Mouse (Mus musculus): ENCODE measurements at regions not wholly inside any gene's neighbourhood (a gene's known extent, or its start where the extent isn't known, plus 50 kb on each side); places are given as distances from the start of the nearest gene placed in this dataset.
A peak's percentile ranks its signal among the peaks of the same experiment; 100 is the strongest.

DNA sequence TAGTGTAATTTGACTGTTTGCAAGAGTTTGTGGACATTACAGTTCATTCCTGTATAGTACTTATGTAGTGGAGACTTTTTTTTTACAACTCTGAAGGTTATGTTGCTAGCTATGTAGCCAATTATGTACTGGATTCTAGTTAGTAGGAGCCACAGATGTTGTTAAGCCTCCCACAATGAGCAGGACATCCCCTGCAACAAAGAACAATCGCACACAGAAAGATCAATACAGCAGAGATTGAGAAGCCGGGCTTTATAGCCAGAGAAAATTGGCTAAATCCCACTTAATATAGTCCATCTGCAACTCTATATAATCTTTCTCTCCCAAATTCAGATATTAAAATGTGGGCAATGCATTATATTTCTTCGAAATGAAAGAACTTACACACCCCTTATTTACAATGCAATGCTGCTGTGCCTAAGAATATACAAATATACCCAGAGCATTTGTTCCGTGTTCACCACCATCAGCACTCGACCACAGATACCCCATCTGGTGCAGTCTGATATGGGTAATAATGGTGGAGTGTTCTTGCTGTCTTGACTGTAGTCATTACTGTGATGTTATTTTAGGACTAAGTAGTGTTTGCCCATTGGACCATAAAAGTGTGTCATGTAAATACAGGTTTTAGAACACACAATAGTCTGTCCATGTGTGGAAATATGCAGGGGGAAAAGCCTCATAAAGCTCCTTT is 1351.9 kb upstream of the Zeb2 start:
- DNase-seq = no peak

DNA sequence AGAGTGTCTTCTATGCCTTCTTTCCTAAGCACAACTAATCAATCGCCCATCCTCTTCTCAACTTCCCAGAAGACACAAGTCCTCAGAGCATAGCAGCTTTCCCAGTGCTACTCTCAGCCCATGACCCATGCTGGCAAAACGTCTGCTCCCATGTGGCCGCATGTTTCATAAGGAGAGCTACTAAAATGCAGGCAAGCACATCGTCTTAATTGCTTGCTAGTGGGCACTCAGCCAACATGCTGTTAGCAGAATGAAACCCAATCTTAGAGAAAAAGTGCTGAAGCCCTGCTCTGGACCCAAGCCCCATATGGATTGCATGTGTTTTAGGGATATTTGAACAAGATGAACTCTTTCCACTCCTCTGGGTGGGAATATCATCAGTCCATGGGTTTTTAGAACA is 1348.2 kb upstream of the Zeb2 start:
- peak; percentile 20 for DNase-seq

DNA sequence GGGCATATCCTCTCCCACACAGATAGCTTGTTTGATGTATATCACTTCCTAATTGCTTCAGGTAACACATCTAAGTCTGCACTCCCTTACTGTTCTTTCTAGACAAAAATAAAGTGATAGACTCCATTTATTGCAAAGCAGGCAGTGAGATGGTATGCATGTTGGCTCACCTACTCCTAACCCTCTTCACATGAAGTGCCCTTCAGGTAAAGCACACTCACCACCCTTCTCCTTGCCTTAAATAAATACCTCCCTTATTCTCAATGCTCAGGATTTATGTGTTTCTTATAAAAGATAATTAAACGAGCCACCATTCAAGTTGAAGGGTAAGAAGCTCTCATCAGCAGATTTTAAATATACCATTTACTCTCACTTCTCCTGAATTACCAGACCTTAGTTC is 1347.7 kb upstream of the Zeb2 start:
- no peak for DNase-seq

DNA sequence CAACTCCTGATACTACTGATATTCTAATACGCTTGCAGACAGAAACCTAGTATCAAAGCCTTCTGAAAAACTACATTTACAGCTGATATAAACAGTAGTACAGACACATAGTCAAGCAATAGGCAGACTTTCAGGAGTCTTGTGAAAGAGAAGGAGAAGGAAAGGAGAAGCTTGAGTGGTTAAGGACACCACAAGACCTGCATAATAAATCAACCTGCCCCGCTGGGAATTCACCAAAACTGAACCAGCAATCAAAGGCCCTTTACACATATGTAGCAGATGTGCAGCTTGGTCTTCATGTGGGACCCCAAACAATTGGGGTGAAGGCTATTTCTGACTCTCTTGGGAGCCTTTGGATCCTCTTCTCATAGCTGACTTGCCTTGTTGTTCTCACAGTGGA is 1345.5 kb upstream of the Zeb2 start:
- no peak for DNase-seq

DNA sequence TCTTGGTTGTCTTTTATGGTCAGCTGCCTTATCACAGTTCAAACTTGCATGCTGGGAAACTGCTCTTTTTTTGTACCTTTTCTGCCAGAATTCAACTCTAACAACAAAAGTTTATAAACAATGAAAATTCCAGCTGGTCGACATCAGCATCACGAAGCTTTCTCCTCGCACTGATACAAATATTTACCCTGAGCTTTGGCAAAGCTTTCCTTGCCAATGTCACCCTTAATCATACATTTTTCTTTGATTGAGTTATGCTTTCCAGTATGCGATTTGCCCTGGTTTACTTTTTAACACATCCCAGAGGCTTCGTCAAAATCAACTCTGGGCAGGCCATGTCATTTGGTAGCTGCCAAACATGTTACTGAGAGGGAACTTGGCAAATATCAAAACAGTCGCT is 1333.5 kb upstream of the Zeb2 start:
- no peak for DNase-seq

DNA sequence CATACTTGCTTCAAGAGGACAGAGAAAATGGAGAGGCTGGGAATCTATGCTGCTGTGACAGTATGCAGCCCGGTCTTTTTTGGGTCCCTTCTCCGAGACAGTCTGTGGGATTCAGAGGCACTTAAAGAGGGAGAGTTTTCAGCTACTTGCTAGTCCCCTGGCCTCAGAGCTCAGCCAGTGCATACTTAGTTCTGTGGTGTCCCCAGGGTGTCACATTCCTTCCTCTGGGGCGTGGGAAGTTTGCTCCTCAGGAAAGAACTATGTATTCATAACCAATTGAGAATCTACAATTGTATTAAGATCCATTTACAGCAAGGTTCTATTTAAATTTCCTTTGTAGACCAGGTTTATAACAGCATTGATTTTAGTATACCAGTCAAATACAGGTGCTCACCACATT is 1328.1 kb upstream of the Zeb2 start:
- no peak for DNase-seq

DNA sequence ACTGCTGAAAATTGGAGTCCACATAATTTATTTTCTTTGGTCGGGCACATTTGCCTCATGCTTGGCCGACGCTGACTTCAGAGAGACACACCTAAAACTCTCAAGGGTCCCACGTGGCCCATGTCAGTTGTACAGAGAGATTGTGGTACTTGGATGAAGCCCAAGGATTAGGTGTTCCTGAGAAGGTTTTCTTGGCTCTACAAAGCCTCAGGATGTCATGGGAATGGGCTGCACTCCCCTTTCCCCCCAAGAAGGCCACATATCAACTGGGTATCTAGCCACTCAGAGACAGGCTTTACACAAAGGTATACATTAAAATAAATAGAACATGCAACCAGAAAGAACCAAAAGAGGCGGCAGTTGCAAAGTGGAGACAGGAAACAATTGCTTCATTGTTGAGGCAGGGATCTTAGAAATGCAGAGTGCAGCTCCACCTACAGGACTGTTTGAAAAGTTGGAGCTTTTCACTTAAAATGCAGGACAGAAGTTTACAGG is 1326.5 kb upstream of the Zeb2 start:
- DNase-seq = peak; percentile 57

DNA sequence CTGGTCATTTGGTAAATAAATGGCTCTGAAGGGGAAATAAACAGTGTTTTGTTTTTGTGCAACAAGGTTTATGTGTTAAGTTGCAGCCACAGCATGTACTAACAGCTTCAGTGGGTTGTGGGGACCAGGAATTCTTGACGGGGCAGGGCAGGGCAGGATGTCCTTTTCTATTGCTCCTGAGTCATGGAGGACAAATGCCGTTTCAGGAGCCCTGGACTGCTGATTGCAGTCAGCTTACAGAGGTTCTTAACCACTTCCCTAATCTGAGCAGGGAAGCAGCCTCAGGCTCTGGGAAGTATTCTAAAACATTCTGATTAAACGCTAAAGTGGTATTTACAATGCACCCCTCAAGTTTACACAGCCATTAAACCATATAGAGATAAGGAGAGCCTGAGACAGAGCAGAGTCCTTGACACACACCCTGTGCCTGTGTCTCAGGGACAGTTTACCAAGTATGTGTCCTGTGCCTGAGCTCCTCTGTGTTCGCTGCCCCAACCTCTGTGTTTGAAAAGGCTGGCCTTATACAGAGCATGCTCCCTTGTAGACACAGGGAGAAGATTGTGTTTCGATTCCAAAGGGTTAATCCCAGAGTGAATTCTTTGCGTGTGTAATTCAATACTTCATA is 1326.0 kb upstream of the Zeb2 start:
- DNase-seq = peak; percentile 60

DNA sequence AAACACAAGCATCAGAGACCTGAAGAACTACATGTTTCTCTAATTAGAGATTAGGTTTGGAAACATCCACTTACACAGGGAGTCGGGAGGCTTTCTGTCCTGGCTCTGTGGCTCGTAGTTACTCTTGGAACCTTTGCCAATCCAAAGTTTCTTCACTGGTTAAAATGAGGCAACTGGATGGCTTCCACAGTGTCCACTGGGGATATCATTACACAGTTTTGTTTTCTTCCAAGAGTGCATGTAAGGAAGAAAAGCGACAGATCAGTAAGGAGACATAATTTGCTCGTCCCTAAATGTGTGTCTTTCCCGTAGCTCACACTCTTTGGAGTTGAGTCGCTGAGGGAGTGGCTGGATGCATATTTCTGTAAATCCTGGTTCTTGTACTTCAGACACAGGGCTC is 1325.4 kb upstream of the Zeb2 start:
- DNase-seq = peak; percentile 20

DNA sequence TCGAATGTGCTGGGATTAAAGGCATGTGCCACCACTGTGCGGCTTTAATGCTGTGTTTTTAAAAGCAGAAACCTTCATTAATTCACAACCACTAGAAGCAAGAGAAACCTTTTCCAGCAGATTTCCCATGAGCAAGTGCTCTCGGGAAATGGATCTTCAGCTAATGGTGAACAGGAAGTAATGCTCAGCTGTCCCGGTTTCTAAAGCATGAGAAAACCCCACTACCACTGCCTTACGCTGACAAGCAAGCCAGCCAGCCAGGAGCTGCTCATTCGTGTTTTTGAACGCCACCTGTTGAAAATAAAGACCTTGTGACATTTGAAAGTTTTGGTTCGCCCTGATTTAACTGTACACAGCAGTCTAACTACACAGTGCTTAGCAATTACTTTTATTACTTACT is 1324.7 kb upstream of the Zeb2 start:
- no peak for DNase-seq

DNA sequence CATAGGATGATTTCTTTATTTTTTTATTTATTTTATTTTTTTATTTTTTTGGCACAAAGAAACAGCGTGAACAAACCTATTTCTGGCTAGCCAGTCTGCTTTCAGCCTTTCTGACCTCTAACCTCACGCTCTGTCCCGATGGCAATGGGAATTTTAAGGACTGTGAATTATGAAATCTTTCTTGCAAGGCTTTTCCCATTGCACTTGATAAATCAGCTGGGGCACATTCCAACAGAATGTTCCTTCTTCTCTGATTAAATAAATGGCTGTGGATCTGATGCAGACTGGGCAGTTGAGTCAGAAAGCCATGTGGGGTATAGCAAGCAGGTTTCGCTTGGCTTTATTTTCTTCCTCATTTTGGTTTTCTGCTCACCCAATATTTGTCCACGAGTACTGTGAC is 1324.2 kb upstream of the Zeb2 start:
- no peak for DNase-seq

DNA sequence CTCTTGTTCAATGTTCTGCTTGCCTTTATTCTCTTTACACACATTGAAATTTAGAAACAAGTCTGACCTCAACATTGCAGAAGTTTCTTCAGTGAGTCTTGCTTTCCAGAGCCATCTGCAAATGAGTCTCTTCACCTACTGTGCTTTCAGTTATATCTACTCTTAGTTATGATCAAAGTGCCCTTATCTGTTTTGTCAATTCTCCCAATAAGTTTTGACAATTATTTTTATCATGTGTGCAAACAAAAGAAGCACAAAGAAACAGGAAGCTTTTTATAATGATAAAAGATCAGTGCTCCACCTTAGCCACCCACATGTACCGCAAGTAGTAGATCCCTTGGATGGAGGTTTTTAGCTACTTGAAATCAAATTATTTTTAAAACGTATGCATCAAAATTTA is 1322.8 kb upstream of the Zeb2 start:
- DNase-seq = no peak

DNA sequence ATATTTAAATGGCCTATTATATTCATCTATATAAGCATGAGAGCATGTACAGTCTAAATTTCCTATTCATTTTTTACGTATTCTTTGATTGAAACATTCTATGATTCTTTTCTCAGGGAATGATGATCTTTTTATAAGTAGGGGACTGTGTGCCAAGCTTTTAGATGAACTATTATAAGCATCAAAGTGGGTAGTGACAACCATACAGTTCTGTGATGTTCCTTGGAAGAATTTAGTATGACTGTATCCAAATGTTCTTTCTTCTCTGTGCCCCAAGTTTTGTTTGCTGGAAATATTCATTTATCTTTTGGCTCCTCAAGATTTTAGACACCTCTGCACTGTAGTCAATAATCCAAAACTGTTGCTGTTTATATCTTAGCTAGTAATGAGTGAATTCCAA is 1301.1 kb upstream of the Zeb2 start:
- no peak for DNase-seq

DNA sequence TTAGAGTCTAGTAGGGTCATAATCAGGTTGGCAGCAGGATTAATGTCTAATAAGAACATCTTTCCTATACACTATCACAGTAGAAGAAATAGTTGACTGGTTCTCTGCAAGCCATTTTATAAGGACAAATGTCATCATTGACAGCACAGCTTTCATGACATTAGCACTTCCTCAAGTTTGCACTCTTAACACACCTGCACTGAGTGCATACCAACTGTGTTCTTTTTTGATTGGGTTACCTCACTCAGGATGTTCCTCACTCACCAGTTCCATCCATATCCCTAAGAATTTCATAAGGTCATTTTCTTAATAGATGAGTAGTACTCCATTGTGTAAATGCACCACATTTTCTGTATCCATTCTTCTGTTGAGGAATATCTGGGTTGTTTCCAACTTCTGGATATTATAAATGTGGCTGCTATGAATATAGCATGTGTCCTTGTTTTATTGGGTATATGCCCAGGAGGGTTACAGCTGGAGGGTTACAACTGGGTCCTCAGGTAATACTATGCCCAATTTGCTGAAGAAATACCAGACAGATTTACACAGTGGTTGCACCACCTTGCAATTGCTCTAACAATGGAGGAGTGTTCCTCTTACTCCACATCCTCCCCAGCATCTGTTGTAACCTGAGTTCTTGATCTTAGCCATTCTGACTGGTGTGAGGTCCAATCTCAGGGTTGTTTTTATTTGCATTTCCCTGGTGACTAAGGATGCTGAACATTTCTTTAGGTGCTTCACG is 1285.3 kb upstream of the Zeb2 start:
- no peak for DNase-seq

DNA sequence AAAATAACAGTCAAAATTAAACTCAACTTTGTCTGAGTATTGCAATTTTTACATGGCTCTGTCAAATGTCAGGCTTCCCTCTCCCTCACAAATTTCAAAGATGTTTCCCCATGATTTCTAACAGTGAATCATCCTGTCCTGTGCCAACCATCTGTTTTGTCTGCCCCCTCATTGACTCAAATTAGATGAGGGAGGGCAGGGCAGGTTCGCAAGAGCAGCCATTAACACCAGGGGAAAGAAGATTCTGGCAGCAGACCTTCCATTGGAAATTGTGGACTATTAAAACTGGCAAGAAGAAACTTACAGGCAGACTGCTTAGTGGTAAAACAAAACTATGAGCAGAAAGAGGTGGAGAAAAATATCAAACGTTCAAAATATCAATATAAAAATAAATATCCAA is 1277.0 kb upstream of the Zeb2 start:
- DNase-seq = no peak

DNA sequence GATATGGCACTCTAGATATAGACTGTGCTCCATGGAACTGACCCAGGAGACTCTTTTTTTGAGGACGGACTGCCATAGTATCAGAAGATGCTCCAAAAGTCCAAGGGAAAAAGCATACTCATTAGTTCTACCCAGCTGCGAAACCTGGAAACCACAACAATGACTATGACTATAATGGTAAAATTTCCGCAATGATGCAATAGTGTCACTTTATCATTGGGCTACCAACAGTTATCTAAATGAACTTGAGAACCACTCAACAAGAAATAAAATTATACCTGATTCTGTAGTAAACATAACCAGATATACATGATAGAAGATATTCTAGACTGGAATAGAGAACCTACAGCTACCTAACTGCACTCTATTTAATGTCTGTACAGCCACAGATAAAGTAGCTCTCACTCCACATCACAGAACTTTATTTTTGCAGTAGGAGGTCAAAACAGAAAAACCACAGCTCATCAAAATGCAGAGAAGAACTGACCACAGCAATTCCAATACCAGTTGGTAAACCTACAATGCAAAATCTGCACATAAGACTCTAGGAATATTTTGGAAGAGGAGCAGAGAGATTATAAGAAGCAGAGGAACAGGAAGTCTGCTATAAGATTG is 1255.8 kb upstream of the Zeb2 start:
- DNase-seq = no peak

DNA sequence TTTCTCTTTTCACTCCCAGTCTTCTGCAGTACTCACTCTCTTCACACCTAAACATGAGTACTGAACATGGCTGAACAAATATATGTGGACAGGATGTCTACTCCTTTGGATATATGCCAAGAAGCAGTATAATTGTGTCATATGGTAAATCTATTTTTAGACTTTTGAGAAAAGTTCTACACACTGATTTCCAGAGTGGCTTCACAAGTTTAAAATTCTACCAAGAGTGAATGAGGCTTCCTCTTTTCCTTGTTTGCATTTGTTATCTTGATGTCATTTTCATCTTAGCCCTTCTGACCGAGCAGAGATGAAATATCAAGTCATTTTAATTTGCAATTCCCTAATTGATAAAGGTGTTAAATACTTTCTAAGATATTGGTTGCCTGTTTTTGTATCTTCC is 1254.6 kb upstream of the Zeb2 start:
- no peak for DNase-seq

DNA sequence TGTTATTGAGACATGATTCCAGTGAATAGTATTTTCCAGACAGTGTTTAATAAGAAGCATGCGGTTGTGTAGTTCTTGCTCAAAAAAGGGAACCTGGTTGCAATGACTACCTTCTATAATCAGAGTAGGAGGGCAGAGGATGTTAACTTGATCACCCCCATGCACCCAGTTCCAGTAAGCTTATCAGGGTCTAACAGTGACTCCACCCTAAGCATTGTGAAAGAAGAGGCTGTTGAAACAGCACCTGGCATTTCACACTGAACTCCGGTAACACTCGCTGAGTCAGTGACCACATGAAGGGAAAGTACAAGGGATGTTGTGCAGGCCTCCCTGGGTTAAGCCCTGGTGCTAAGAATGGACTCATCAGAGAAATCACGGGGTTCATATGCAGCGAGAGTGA is 1253.8 kb upstream of the Zeb2 start:
- DNase-seq = peak; percentile 11

DNA sequence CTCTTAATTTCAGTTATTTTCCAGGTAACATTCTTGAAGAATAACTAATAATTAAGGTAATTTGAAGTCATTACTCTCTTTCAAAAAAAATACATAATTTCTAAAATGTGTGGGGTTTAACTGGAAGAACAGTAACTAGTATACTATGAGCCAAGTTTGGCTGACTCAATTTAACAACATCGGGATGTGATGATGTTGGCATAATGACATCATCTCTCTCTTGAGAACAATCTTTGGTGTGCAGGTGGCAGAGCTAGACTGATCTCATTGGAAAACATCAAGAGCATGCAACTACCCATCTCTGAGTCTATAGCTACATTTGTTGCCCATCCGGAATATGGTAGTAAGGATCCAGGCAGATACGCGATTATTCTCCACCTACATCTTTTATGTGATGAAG is 1251.7 kb upstream of the Zeb2 start:
- no peak for DNase-seq

DNA sequence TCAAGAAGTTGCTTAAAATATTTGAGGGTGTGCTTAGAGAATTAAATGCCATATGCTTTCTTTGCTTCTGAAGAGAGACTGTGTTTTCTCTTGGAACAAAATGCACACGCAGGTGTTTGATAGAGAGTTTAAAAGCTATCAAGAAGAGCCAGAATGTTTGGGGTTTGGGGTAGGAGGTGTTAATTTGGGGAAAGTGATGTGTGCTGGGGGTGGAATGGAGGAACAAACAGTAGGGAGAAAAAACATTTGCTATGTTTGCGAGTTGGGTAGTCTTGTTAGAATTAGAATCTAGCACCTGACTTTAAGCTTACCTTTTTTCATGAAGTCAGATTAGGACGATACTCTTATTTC is 1248.9 kb upstream of the Zeb2 start:
- DNase-seq = no peak

DNA sequence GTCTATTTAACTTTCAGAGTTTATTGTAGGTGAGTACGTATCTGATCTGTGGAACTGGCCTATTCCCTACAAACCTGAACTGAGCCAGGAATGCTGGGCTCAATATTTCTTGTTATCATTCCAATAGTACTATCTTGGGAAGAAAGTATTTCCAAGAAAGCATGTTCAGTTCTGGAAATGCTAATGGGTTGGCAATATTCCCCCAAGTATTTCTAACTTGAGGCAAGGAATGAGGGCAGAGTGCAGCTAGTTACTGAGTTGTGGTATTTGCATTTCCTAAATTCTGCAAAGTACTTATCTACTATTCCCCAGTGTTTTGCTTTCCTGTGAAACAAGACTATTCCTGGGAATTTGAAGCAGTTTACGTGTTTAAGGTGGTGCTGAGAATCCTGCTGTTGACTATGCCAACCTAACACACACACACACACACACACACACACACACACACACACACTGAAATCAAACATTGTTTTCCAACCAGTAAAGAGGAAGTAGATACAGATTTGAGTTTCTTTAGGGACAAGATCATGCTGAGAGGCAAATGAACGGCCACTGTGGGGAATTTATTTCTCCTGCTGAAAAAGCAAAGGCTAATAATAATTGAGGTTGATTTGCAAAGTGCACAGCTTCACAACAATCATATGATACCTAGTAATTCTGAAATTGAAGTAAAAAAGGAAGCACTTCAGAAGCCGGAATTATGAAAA is 1248.4 kb upstream of the Zeb2 start:
- no peak for DNase-seq

DNA sequence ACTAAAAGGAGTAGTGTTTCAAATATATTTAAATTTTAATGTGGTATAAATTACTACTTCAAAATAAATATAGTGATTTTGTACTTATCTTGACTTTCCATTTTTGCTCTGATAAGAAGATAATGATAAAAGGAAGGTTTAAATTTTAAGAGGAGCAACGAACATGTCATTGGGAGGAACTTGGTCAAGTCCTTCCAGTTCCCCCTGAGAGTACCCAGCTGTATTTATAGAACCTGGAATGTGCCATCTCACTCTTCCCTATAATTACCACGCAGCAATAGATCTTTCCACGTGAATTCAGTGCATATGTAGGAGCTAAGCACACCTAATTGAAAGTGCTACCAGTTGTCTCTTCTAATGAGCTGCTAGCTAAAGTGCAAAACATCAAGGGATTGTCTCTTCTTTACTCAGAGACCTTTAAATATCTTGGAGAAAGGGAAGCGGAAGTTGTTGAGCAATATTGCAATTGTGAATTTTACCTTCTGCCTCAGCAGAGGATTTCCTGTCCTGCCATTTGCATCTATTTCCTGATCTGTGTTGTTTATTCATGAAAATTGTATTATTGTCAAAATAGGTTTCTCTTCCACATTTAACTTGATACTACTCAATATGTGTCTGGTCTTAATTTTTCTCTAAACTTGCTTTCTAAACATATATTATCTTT is 1243.0 kb upstream of the Zeb2 start:
- DNase-seq = no peak

All from adrenal gland, adult 2 months (tissue).